Mouse (Mus musculus) R1 (cell line): Measurements from ENCODE around the gene Fbp1.
"Not testable (repeated sequence)": the region's sequence is repeated elsewhere in the genome, so short reads cannot be mapped to it uniquely, and the experiment has no call there.

Experiments
- DNase-seq: peaks from one replicate; pipeline ENCODE4 v3.0.0-alpha.2; 2018; ENCODE audit warnings: low read depth, low spot score

Gene Fbp1

GRCm38 (mm10) chr13:62887712-62888441 is at the start of gene Fbp1:
Gene Fbp1, minus strand, starts transcription at chr13:62888282.
- DNase-seq: peak; percentile 35

GRCm38 (mm10) chr13:62932452-62932851 is 44.4 kb upstream of the Fbp1 start:
- DNase-seq: no peak

- no peak for DNase-seq
These were observed 41.8 kb upstream of the Fbp1 start for GRCm38 (mm10) chr13:62929766-62930389.

DNA sequence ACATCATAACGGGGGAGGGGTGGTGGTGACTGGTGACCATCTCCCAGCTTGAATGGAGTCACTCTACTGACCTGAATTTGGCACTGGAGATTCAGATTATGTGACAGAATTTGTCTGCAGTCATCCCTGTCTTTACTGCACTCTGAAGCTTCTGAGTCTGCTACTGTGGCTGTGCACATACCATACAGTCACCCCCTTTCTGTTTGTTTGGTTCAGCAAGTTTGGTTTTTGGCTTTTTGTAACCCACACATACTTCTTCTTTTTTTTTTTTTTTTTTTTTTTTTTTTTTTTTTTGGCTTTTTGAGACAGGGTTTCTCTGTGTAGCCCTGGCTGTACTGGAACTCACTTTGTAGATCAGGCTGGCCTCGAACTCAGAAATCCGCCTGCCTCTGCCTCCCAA is 41.1 kb upstream of the Fbp1 start:
- DNase-seq: not testable (repeated sequence)

GRCm38 (mm10) chr13:62927470-62927869 is 39.4 kb upstream of the Fbp1 start:
- no peak for DNase-seq

- peak; percentile 35 for DNase-seq
These were observed 38.4 kb upstream of the Fbp1 start for GRCm38 (mm10) chr13:62926479-62926878.

GRCm38 (mm10) chr13:62923182-62923581 is 35.1 kb upstream of the Fbp1 start:
- peak; percentile 39 for DNase-seq

DNA sequence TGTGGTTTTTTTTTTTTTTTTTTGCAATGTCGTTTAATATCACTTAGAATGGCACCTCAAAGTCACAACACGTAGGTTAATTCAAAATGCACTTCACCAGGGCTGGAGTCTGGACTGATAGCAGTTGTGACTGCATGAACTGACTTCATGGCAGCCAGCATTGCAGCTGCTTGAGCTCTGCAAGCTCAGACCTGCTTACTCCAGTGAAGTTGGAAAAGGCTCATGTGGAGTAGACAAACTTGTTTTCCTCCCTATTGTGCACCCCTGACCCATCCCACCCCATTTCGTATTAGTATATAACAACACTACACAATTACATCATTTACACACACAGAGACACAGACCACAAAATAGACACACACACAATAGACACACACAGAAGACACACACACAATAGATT is 34.6 kb upstream of the Fbp1 start:
- no peak for DNase-seq

- peak; percentile 60 for DNase-seq
These were observed 31.7 kb upstream of the Fbp1 start for GRCm38 (mm10) chr13:62919647-62920341.

DNA sequence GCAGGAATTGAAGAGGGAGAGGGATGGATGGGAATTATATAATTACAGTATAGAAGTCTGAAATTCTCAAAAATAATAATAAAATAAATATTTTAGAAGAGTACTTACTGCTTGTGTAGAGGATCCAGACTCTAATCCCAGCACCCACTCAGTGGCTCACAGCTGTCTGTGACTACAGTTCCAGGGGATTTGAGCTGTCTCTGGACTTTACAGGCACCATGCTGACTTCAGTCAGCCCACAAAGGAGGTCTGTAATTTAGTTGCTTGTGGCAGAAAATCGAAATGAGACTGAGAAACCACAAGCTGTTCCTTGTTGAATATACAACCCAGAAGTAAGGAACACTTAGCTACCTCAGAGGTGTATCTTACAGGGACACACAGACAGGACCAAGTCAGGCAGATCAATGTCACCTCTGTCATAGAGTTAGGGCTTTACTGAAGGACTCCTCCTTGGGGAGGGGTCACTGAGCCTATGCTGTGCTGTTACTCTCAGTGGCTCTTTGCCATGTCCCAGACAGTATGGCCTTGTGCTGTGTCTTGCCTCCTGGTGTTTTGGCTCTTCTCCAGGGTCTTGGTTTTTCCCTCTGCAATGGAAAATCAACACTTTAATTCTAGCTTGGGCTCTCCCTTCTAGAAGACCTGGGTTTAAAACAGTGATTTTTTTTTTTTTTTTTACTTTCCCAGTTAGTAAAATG is 29.5 kb upstream of the Fbp1 start:
- no peak for DNase-seq

GRCm38 (mm10) chr13:62916675-62917074 is 28.6 kb upstream of the Fbp1 start:
- no peak for DNase-seq

DNA sequence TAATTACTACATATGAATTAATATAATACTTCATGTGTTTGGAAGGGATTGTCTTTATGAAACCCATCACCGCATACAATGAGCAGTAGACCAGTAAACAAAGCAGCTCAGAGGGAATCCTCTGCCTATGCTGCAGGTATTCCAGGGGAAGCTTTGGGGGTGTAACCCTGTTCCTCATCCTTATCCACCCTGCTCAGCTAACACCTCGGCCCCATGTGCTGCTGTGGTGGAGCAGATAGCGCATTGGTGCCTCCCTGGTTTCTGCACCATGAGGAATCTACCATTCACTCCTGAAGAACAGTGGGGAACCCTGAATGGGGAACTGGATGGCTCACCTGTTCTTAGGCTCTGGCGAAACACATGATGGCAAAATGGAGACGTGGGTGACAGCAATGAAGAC is 23.5 kb upstream of the Fbp1 start:
- no peak for DNase-seq

GRCm38 (mm10) chr13:62910206-62910605 is 22.1 kb upstream of the Fbp1 start:
- DNase-seq: no peak

GRCm38 (mm10) chr13:62909776-62910175 is 21.7 kb upstream of the Fbp1 start:
- DNase-seq: no peak

- DNase-seq: no peak
These were observed 20.1 kb upstream of the Fbp1 start for GRCm38 (mm10) chr13:62908163-62908559.

DNA sequence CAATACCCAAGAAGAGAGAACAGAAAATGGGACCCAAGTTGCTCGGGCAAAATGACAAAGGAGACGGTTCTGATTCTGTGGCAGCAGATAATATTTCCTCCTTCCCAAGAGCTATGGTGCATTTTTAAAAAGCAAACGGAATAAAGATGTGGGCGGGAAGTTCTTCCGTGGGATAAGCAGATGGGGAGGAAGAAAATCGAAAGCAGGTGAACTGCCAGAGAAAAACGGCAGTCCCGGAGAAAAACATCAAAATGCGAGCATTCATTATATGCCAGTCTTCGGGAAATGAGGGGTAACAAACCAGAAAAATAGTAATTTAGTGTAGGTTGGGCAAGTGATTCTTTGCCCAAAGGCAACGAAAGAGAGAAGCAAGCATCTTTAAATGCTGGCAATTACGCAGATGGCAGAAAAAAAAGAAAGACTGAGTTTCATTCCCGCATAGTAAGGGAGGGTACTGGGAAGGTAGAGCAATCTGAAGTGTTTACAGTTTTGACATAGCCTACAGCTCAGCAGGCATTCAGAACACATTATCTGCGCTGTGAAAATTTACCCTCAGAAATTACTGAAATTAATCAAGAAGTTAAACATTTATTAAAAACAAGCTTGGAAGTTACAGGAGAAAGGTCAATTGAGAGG is 19.6 kb upstream of the Fbp1 start:
- no peak for DNase-seq

DNA sequence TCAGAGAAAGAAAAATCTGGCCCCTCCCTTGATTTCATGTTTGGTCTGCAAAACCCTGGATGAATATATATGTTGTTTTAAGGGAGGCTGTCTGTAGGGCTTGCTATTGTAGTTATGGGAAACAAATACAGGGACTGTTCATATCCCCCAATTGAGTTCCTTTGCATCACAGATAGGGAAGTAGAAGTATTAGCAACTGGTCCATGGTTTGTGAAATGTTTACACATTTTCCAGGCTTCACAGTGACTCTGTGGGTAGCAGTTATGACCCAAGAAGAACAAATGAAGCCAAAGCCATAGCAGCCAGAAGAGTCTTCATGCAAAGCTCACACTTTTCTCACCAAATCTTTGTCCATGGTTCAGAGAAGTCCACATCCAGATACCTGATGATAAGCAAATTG is 13.1 kb upstream of the Fbp1 start:
- no peak for DNase-seq

DNA sequence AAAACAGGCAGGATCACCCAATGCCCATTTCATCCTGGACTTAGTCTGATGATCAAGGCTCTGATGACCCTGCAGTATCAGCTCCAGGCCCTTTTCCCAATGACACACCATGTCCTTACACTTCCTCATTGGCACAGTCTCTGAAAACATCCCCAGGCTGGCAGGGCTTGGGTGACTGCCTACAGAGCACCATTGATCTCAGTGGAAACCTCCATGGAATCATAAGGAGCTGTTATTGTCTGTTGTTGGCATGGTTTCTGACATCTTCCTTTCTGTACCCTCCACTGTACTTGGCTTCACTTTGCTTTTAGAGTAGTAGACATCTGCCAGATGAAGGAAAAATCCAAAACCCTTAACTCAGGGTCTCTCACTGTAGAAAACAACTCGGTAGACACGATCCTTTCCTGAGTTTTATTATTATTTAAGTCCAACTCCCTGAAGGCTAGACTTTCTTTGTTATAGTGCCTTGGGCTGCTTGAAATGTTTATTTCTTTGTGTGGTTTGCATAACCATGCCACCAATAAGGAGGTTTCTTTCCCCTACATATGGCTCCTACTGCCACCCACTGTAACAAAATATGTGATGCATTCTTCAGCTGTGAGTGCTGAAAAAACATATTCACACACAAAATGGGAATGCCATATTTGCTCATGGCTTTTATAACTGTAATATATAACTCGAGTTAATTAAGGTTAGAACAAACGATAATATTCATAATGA is 10.0 kb upstream of the Fbp1 start:
- no peak for DNase-seq

DNA sequence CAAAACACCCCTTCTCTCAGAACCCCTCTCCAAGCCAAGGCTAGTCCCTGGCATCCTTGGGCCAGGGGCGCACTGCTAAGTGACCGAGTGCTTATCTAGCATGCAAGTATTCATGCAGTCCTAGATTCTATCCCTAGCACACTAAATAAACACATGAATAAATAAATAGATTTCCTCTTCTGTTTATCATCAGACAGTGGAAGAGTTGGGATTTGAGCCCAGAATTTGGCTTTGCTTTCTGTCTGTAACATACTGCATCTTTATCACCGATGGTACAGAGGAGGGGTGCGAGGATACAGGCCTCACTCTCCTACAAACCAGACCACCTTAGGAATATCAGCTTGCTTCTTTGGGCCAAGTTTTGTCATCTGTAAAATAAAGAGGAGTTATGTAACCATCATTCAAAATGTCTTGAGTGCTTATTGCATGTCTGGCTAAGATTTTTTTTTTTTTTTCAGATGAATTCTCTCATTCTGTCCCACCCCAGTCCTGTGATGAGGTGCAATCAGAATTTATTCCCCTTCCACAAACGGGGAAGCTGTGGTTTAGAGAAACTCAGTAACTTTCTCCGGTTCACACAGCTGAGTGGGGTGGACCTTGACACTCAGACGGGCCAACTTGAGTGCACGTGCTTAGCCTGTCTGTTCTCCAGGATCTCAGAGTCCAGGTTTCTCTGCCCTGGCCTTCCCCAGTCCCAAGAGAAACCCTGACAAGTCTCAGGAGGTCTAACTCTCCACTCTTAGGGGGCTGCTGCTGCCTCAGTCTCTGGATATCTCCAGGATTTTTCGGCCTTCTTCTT is 5.2 kb upstream of the Fbp1 start:
- no peak for DNase-seq

GRCm38 (mm10) chr13:62889311-62889710 is 1.2 kb upstream of the Fbp1 start:
- DNase-seq: no peak
